Mouse (Mus musculus) hindbrain, embryonic 15.5 days (tissue): Measurements from ENCODE around the gene Vmn1r227. TPM values are rescaled to one million over a fixed set of nuclear protein-coding genes. Genes with fewer than 3 reads are reported as not detected.

Source experiments
- ATAC-seq: fragments of 200-750 bp; cut with Nextera tagmentation; 2 replicates; pipeline ENCODE4 v1.8.0; 2017; ENCODE audit warnings: low read depth, moderate number of reproducible peaks, moderate TSS enrichment; ENCODE audit not compliant: low FRiP score
- H3K27ac ChIP-seq: fragments of 300-500 bp; sonication (generic); replicated peaks from 2 replicates; pipeline ENCODE4 v1.5.1; 2015; ENCODE audit warnings: mild to moderate bottlenecking, inconsistent platforms
- H3K27me3 ChIP-seq: fragments of 300-500 bp; sonication (generic); 2 replicates; pipeline ENCODE4 v1.6.1; 2015; ENCODE audit warnings: control low read depth, inconsistent platforms
- H3K36me3 ChIP-seq: fragments of 300-500 bp; sonication (generic); 2 replicates; pipeline ENCODE4 v1.6.1; 2015; ENCODE audit warnings: control low read depth, inconsistent platforms
- H3K4me1 ChIP-seq: fragments of 300-500 bp; sonication (generic); replicated peaks from 2 replicates; pipeline ENCODE4 v1.6.1; 2015; ENCODE audit warnings: control low read depth, inconsistent platforms
- H3K4me2 ChIP-seq: fragments of 300-500 bp; sonication (generic); 2 replicates; pipeline ENCODE4 v1.6.1; 2015; ENCODE audit warnings: moderate library complexity, mild to moderate bottlenecking, inconsistent platforms
- H3K4me3 ChIP-seq: fragments of 300-500 bp; sonication (generic); 2 replicates; pipeline ENCODE4 v1.5.1; 2015; ENCODE audit warnings: mild to moderate bottlenecking, inconsistent platforms
- H3K9ac ChIP-seq: fragments of 300-500 bp; sonication (generic); 2 replicates; pipeline ENCODE4 v1.6.1; 2015; ENCODE audit warnings: inconsistent platforms
- H3K9me3 ChIP-seq: fragments of 300-500 bp; sonication (generic); 2 replicates; pipeline ENCODE4 v1.6.1; 2016; ENCODE audit warnings: control low read depth, inconsistent platforms
- WGBS: fragments of 180-500 bp; shearing (Covaris S2); methylation state at CpG from one replicate; pipeline ENCODE4 v1.1.7; 2015; 5-methylcytosine and 5-hydroxymethylcytosine counted together
- polyA plus RNA-seq: library from polyadenylated mRNA; unstranded; fragments of >200 nt; fragmentation: Nextera tagmentation; extraction: Ambion mirVana; gene quantifications from 2 replicates; pipeline ENCODE4 v1.2.1, GENCODE M21; 2015

Gene Vmn1r227
- polyA plus RNA-seq: not detected in 2 replicates

DNA sequence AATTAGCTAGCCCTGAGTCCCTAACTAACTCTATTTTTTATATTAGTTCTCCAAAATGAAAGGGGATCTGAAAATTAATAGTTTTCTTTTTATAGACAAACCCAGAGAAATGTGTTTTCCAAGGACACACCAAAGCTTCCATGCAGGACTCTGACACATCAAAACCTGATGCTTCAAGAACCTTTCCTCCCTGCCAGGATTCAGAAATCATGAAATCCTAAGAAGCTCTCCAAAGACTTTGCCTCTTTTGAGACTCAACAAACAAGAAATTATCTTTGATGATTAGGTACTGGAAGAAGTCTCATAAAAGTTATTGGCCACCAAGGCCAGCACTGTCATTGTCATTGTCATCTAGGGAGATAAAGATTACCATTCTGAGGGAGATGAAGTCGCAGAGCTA lies at the start of gene Vmn1r227:
Gene Vmn1r227, plus strand, starts transcription at position 301 of the 400 bp plus-strand sequence.
- WGBS: 43% methylated on average over 1 of the region's 1 CpGs

DNA sequence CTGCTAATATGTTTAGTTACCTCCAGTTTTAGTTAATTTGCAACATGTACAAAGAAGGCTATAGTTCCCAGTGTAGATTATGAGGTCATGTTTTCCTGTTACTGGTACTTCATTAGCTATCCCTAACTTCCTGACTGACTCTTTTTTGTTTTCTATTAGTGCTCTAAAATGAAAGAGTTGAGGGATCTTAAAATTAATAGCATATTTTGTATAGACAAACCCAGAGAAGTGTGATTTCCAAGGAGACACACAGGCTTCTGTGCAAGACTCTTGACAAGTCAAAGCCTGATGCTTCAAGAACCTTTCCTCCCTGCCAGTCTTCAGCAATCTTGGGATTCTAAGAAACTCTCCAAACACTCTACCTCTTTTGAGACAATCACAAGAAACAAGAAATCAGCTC lies 47.1 kb upstream of the Vmn1r227 start, which contains the start of gene Vmn1r226:
Gene Vmn1r226, plus strand, starts transcription at position 301 of the 400 bp plus-strand sequence.
- Histone ChIP-seq H3K4me2 (no peak within 1 kb of the TSS), H3K36me3 (no peaks in the 10 kb centered on the region), H3K9ac (no peak within 1 kb of the TSS), H3K27ac (no peak within 1 kb of the TSS), H3K4me1 (no peaks in the 10 kb centered on the region), H3K9me3 (peaks cover 6% of the 10 kb centered on the region; the same call in 1 of the 2 replicates), H3K4me3 (no peak within 1 kb of the TSS), H3K27me3 (no peaks in the 10 kb centered on the region)
- ATAC-seq: no peak

More for the DNA sequence above, at the start of gene Vmn1r227:
- peaks cover 15% of the 10 kb centered on the region; the same call in 1 of the 2 replicates for H3K9me3 ChIP-seq
- no peaks in the 10 kb centered on the region for H3K36me3 ChIP-seq
- no peak for ATAC-seq
- H3K27ac ChIP-seq: no peak within 1 kb of the TSS
- no peaks in the 10 kb centered on the region for H3K27me3 ChIP-seq
- H3K9ac ChIP-seq: no peak within 1 kb of the TSS
- no peaks in the 10 kb centered on the region for H3K4me1 ChIP-seq
- H3K4me2 ChIP-seq: no peak within 1 kb of the TSS
- H3K4me3 ChIP-seq: no peak within 1 kb of the TSS

DNA sequence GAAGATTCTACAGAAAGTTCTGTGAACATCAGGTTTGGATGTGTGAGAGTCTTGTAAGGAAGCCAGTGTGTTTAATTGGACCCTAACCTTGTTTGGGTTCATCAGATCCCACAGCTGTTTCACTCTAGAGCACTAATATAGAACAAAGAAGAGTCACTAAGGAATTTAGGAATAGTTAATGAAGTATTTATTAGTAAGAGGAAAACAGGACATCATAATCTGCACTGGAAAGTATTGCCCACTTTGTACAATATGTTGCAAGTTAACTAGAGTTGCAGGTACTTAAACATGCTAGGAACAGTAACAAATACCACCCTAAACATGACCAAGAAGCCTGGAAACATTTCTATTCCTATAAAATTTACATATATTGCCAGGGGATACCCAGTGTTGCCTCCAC lies 56.4 kb downstream of the Vmn1r227 start, which contains the start of gene Vmn1r228:
Gene Vmn1r228, minus strand, starts transcription at position 101 of the 400 bp plus-strand sequence.
- no peak for ATAC-seq
- no peak within 1 kb of the TSS for H3K4me3 ChIP-seq

More for the DNA sequence above, 56.4 kb downstream of the Vmn1r227 start, which contains the start of gene Vmn1r228:
- Histone ChIP-seq H3K9ac (no peak within 1 kb of the TSS), H3K36me3 (no peaks in the 10 kb centered on the region), H3K4me1 (no peaks in the 10 kb centered on the region), H3K27ac (no peak within 1 kb of the TSS), H3K4me2 (no peak within 1 kb of the TSS), H3K9me3 (peaks cover 12% of the 10 kb centered on the region; the same call in 1 of the 2 replicates), H3K27me3 (no peaks in the 10 kb centered on the region)

Other genes with a start within 250 kb of the Vmn1r227 start
- not detected in 2 replicates for gene Vmn2r108, start 248.5 kb upstream of the Vmn1r227 start, polyA plus RNA-seq
- not detected in 2 replicates for gene Vmn1r225, start 231.7 kb upstream of the Vmn1r227 start, polyA plus RNA-seq
- not detected in 2 replicates for gene Vmn2r109, start 165.1 kb upstream of the Vmn1r227 start, polyA plus RNA-seq
- gene Vmn2r110, start 133.4 kb upstream of the Vmn1r227 start, polyA plus RNA-seq: 0.03 TPM in 1 of 2 replicates, not detected in the other
- not detected in 2 replicates for gene Fpr-rs3, start 105.0 kb upstream of the Vmn1r227 start, polyA plus RNA-seq
- not detected in 2 replicates for gene Vmn1r226, start 47.0 kb upstream of the Vmn1r227 start, polyA plus RNA-seq
- 0.04 TPM in 1 of 2 replicates, not detected in the other for gene Vmn1r228, start 56.3 kb downstream of the Vmn1r227 start, polyA plus RNA-seq
- not detected in 2 replicates for gene Vmn1r229, start 81.7 kb downstream of the Vmn1r227 start, polyA plus RNA-seq
- not detected in 2 replicates for gene Vmn1r230, start 110.6 kb downstream of the Vmn1r227 start, polyA plus RNA-seq
- gene Vmn1r231, start 175.2 kb downstream of the Vmn1r227 start, polyA plus RNA-seq: not detected in 2 replicates
- not detected in 2 replicates for gene Vmn1r232, start 189.9 kb downstream of the Vmn1r227 start, polyA plus RNA-seq
- 750 and 832 TPM in 2 replicates for gene Ppp2r1a, start 215.5 kb downstream of the Vmn1r227 start, polyA plus RNA-seq